Mouse (Mus musculus): ENCODE measurements around the gene Ece1.

DNA sequence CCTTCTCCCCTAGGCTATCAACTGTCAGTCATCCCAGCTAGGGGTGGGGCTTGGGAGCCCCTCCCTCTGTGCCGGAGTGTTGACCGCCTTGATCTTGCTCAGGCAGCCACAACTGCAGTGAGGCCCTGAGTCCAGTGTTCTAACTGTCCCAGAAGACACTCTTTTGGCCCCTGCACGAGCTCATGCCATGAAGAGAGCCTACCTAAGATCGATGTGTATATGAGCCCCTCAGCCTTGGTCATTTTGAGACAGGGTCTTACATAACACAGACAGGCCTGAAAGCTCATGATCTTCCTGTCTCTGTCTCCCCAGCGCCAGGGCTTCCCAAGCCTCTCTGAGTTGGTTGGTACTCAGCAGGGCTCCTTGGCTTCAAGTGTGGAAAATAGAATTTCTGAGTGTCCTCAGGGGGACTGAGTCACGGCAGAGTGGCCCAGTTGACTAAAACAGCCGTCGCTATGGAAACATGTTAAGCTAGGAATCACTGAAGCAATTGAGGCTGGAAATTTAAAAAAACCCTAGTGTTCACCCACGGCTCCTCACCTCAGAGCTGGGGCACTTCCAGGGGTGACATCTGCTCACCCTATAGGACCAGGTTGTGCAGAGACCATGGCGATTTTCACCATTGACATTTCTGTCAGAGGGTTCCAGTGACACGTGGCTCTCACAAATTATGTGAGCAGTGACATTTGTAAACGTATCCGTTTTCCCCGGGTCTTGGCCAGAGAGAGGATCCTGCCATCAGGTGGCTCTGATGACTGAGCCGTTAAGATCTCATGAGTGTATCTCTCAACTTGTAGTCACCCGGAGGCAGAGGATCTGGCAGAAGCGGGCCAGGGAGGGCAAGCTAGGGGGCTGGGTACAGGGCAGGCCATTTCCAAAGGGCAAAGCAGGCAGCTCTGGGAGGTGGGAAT lies 80.1 kb downstream of the Ece1 start:
- no peak for TF ChIP-seq EP300 (optimal IDR thresholded peaks at IDR 0.05)
- TF ChIP-seq CTCF (IDR thresholded peaks at IDR 0.05; ENCODE audit: low read depth) = no peak

Measured in stomach, postnatal 0 days (tissue).